Mouse (Mus musculus): ENCODE results near the gene Cdc42bpg.

GRCm38 (mm10) chr19:6336920-6337319 lies 30.7 kb downstream of the Cdc42bpg start:
- TF ChIP-seq CTCF (IDR thresholded peaks at IDR 0.05; ENCODE audit: extremely low read depth, insufficient read depth, low read length) (no peak), POLR2A (IDR thresholded peaks at IDR 0.05; ENCODE audit: extremely low read depth, insufficient read depth, low read length) (no peak)
